Mouse (Mus musculus) ovary, adult 2 months (tissue): ENCODE results near the gene Mmrn2. TPM values are rescaled to one million over a fixed set of nuclear protein-coding genes. Genes with fewer than 3 reads are reported as not detected.

Experiments used
- polyA plus RNA-seq: library from polyadenylated mRNA; depleted of rRNA; stranded (reverse); fragments of >200 nt; gene quantifications from 2 replicates; pipeline ENCODE4 v1.2.3, GENCODE M21; 2012; rRNA removed

Gene Mmrn2
- polyA plus RNA-seq, result 14.3 and 15.2 TPM in 2 replicates

DNA sequence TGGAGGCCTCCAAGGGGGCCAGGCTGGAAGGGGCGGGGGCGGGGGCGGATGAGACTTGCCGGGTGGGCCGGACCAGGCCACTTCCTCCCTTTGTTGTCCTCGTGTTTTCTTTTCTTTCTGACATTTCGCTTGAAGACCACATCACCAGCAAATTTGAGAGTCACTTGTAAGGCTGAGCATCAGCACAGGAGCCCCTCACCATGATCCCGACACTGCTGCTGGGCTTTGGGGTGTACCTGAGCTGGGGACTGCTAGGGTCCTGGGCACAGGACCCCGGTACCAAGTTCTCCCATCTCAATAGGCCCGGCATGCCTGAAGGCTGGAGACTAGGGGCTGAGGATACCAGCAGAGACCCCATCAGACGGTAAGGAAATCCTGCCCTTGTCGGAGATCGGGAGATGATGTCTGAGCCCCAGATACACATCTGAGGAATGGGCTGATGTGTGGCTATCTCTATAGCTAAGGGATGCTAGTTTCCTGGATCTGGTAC lies at the start of gene Mmrn2:
Mmrn2 (plus strand) TSS at position 51 of the 490 bp plus-strand sequence.

DNA sequence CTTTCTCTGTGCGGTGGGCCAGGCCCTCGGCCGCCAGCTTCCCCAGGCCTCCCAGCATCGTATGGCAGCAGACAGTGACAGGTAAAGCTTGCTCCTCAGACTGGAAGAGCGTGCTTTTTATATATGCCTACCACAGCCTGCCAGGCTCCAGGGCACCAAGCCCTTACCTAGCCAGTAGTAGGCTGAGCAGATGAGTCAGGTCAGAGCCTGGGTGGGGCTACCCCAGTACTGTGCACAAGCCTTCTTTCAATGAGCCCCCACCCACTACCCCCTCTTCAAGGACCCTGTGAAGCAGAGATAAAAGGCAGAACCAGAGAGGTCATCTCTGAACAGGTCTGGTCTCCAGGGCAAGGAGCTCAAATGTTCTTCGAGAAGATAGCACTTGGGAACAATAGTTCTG lies 20.0 kb upstream of the Mmrn2 start, which contains the start of gene Fam25c:
Fam25c (minus strand) TSS at position 133 of the 400 bp plus-strand sequence.

GRCm38 (mm10) chr14:34374577-34374976 lies 688 bp upstream of the Mmrn2 start, which contains the start of gene Sncg:
Gene Sncg (minus strand): TSS chr14:34374789.

Other genes starting within 250 kb of the Mmrn2 start
- gene Npy4r, start 223.0 kb upstream of the Mmrn2 start, polyA plus RNA-seq, result 0.07 and 0.24 TPM in 2 replicates
- gene Gprin2, start 173.8 kb upstream of the Mmrn2 start, polyA plus RNA-seq, result 2.0 and 2.2 TPM in 2 replicates
- 10.6 and 13.1 TPM in 2 replicates for gene Syt15, start 155.9 kb upstream of the Mmrn2 start, polyA plus RNA-seq
- 1.6 and 2.0 TPM in 2 replicates for gene Shld2, start 65.0 kb upstream of the Mmrn2 start, polyA plus RNA-seq
- gene Glud1, start 64.7 kb upstream of the Mmrn2 start, polyA plus RNA-seq, result 99.3 and 164 TPM in 2 replicates
- gene Fam25c, start 20.0 kb upstream of the Mmrn2 start, polyA plus RNA-seq, result not detected in 2 replicates
- gene Sncg, start 676 bp upstream of the Mmrn2 start, polyA plus RNA-seq, result 37.2 and 42.6 TPM in 2 replicates
- 9.9 and 11.5 TPM in 2 replicates for gene Bmpr1a, start 127.9 kb downstream of the Mmrn2 start, polyA plus RNA-seq
- gene 9230112D13Rik, start 147.3 kb downstream of the Mmrn2 start, polyA plus RNA-seq, result not detected in 2 replicates
- 5.2 and 6.4 TPM in 2 replicates for gene Ldb3, start 213.2 kb downstream of the Mmrn2 start, polyA plus RNA-seq
- 0.10 TPM in 1 of 2 replicates, not detected in the other for gene Opn4, start 224.7 kb downstream of the Mmrn2 start, polyA plus RNA-seq